Mouse (Mus musculus) Patski (cell line): ENCODE measurements around the gene Nfya. TPM values are rescaled to one million over a fixed set of nuclear protein-coding genes. Genes with fewer than 3 reads are reported as not detected.

Source experiments
- ATAC-seq: fragments of 100-300 bp; one replicate; pipeline ENCODE4 v1.8.0; 2021
- CTCF ChIA-PET: fragments of 350-600 bp; sonication (Branson Sonifier 250); formaldehyde crosslinking; loops from one replicate; lab custom pipeline; 2022; ENCODE audit warnings: inconsistent platforms; lab: Charles Lee
- POLR2A ChIA-PET: fragments of 350-600 bp; sonication (Branson Sonifier 250); formaldehyde crosslinking; loops from one replicate; lab custom pipeline; 2022; ENCODE audit warnings: antibody characterized with exemption, inconsistent platforms; lab: Charles Lee
- DNase-seq: peaks from one replicate; pipeline ENCODE4 v3.0.0-alpha.2; 2011; ENCODE audit warnings: low read depth, low spot score
- H3K27me3 ChIP-seq: fragments of 371-371 bp; one replicate; pipeline ENCODE4 v1.5.1; 2021
- CTCF ChIP-seq: fragments of 100-300 bp; IDR thresholded peaks from one replicate; pipeline ENCODE4 v1.5.1; 2021
- in situ Hi-C: fragments of 300-500 bp; cut with MboI; formaldehyde crosslinking; loops from 3 replicates; pipeline ENCODE4 v1.11.1; 2018; ENCODE audit warnings: low pct_unique_long_range_greater_than_20kb, mixed read lengths
- polyA plus RNA-seq: library from polyadenylated mRNA; unstranded; gene quantifications from one replicate; pipeline ENCODE4 v1.2.3, GENCODE M21; 2021

Gene Nfya
- polyA plus RNA-seq, 1 experiment from 2014 or later, result 57.3 TPM

GRCm38 (mm10) chr17:48430394-48430793, 20.7 kb upstream of the Nfya start:
- in situ Hi-C loops, result no loop called here
- no peak for TF ChIP-seq CTCF
- peak; percentile 86 for ATAC-seq
- ChIA-PET CTCF (interaction anchor here (2.3 kb wide), 1 partner anchor 12 kb away, joined by 8 read pairs; no protein-coding TSS in a partner anchor), POLR2A (no interaction called here)
- no peak for DNase-seq
- no peaks in the 10 kb centered on the region for H3K27me3 ChIP-seq

GRCm38 (mm10) chr17:48427852-48428530, 18.3 kb upstream of the Nfya start:
- POLR2A ChIA-PET, result no interaction called here
- H3K27me3 ChIP-seq, result no peaks in the 10 kb centered on the region
- in situ Hi-C loops, result no loop called here
- no peak for TF ChIP-seq CTCF
- DNase-seq, result no peak
- CTCF ChIA-PET, result no interaction called here
- ATAC-seq, result peak; percentile 37

DNA sequence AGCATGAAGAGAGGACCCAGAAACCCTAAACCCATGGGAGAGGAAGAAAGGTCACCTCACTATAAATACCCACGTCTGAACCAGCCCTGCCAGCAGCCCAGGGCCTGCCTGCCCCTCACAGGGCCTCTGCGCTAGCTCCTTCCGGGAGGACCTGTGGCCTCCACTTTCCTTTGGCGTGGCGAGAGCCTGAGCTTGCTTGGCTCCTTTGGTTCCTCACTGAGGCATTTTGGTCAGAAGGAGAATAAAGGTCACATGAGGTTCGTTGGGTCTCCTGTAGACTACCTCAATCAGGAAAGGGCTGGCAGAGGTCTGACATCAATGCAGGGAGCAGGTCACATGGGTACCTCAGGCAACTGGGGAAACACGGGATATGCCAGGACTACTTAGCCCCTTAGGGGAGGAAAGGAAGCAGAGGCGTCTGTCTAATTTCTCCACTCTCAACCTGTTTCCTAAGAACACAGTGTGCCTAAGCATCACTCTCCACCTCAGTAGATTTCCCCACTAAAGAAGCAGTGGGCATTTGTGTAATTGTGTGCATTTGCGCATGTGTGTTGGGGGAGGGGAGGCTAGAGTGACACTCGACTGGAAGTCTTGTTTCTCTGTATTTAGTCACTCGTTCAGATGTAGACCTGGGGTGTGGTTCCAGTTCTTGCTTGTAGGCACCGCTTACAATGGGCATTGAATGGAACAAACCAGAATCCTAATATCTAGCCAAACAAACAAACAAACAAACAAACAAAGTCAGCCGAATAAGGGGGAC, 17.5 kb upstream of the Nfya start:
- no peak for ATAC-seq
- POLR2A ChIA-PET, result no interaction called here

GRCm38 (mm10) chr17:48425823-48426612, 16.3 kb upstream of the Nfya start:
- ChIA-PET CTCF (interaction anchor here (0.9 kb wide), 1 partner anchor 16 kb away, joined by 3 read pairs; no protein-coding TSS in a partner anchor), POLR2A (no interaction called here)
- DNase-seq (no peak), ATAC-seq (no peak)
- H3K27me3 ChIP-seq, result no peaks in the 10 kb centered on the region
- in situ Hi-C loops, result no loop called here
- TF ChIP-seq CTCF, result no peak

More for the DNA sequence above, 17.5 kb upstream of the Nfya start:
- no peaks in the 10 kb centered on the region for H3K27me3 ChIP-seq
- no peak for TF ChIP-seq CTCF
- CTCF ChIA-PET, result no interaction called here
- no peak for DNase-seq
- in situ Hi-C loops, result no loop called here

GRCm38 (mm10) chr17:48424237-48424636, 14.5 kb upstream of the Nfya start:
- no peaks in the 10 kb centered on the region for H3K27me3 ChIP-seq
- TF ChIP-seq CTCF, result no peak
- ATAC-seq (no peak), DNase-seq (no peak)
- CTCF ChIA-PET, result no interaction called here
- POLR2A ChIA-PET, result no interaction called here
- in situ Hi-C loops, result no loop called here

- POLR2A ChIA-PET, result no interaction called here
- CTCF ChIA-PET, result interaction anchor here (1.9 kb wide), 1 partner anchor 48 kb away, joined by 5 read pairs; no protein-coding TSS in a partner anchor
- no peak for ATAC-seq
- no peak for DNase-seq
- no peak for TF ChIP-seq CTCF
- in situ Hi-C loops, result loop anchor here (10.0 kb wide), 1 partner anchor 985 kb away; no protein-coding TSS in a partner anchor
- H3K27me3 ChIP-seq, result no peaks in the 10 kb centered on the region
These were observed 9.9 kb upstream of the Nfya start for GRCm38 (mm10) chr17:48419571-48419970.

DNA sequence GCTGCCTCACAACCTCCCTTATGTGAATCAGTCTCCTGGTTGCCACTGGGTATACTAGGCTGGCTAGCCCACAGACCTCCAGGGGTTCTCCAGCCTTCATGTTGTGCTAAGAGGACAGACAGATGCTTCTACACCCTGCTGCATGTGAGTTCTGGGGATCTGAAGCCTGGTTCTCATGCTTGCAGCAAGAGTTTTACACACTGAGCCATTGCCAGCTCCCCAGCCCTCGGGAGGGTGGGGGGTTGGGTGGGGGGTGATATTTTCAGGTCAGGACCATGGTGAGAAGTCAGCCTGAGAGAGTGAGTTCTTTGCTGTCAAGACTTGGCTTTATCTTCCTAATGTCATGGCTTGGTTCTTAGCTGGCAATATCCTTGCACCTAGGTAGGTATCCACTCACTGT, 9.1 kb upstream of the Nfya start:
- ATAC-seq (no peak), DNase-seq (no peak)
- in situ Hi-C loops, result loop anchor here (10.0 kb wide), 1 partner anchor 986 kb away; no protein-coding TSS in a partner anchor
- no peak for TF ChIP-seq CTCF
- CTCF ChIA-PET, result interaction anchor here (1.4 to 1.9 kb wide), 2 partner anchors 49 to 183 kb away, joined by 4 to 5 read pairs; no protein-coding TSS in a partner anchor
- H3K27me3 ChIP-seq, result no peaks in the 10 kb centered on the region
- POLR2A ChIA-PET, result no interaction called here

DNA sequence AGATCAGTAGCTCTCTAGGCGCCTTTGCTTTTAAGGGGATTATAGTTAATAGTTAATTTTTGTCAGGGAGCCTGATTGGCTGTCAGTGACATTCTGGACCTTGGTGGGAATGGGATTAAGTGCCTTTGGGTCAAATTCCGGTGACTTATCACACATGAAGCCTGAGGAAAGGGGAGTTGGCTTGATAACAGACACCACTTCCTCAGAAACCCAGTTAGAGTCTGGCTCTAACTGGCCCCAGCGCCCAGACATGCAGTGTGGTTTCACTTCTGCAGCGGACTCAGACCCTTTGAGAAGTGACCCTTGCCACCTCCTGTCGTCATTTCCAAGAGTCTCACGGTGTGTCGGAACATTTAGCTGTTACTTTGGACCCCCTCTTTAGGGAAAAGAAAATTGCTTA, 8.5 kb upstream of the Nfya start:
- ATAC-seq (peak; percentile 27), DNase-seq (no peak)
- in situ Hi-C loops, result loop anchor here (10.0 kb wide), 1 partner anchor 987 kb away; no protein-coding TSS in a partner anchor
- CTCF ChIA-PET, result interaction anchor here (1.4 to 1.9 kb wide), 2 partner anchors 49 to 184 kb away, joined by 4 to 5 read pairs; no protein-coding TSS in a partner anchor
- H3K27me3 ChIP-seq, result no peaks in the 10 kb centered on the region
- no peak for TF ChIP-seq CTCF
- POLR2A ChIA-PET, result no interaction called here

- no peak for TF ChIP-seq CTCF
- ATAC-seq (no peak), DNase-seq (no peak)
- CTCF ChIA-PET, result interaction anchor here (1.4 to 1.9 kb wide), 2 partner anchors 50 to 185 kb away, joined by 4 to 5 read pairs; no protein-coding TSS in a partner anchor
- POLR2A ChIA-PET, result no interaction called here
- in situ Hi-C loops, result loop anchor here (10.0 kb wide), 1 partner anchor 987 kb away; no protein-coding TSS in a partner anchor
- H3K27me3 ChIP-seq, result no peaks in the 10 kb centered on the region
These were observed 7.8 kb upstream of the Nfya start for GRCm38 (mm10) chr17:48417521-48417920.
